Mouse (Mus musculus): ENCODE data around the gene Golgb1.

DNA sequence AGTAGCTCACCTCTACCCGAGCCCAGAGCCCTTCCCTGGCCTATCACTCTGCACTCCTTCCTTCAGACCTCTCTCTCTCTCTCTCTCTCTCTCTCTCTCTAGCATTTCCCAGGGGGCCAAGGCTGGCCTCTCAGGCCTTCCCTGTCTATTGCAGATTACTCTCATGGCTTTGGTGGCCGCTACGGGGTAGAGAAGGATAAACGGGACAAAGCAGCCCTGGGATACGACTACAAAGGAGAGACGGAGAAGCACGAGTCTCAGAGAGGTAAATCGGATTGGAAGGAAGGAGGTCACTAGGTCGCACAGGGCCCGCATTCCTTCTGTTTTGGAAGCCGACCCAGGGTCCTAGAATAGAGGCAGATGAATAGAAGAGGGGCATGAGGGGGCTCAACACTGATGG is 80.2 kb downstream of the Golgb1 start:
- TF ChIP-seq POLR2A (IDR thresholded peaks at IDR 0.05; ENCODE audit: low read depth, low read length) (no peak), CTCF (conservative IDR thresholded peaks at IDR 0.05; ENCODE audit: insufficient read depth, insufficient read length, low read depth, low read length) (no peak)

All from kidney, adult 2 months (tissue).